Mouse (Mus musculus): Measurements from ENCODE around the gene Syne1.
"Not testable (repeated sequence)": the region's sequence is repeated elsewhere in the genome, so short reads cannot be mapped to it uniquely, and the experiment has no call there.

The Syne1 gene

DNA sequence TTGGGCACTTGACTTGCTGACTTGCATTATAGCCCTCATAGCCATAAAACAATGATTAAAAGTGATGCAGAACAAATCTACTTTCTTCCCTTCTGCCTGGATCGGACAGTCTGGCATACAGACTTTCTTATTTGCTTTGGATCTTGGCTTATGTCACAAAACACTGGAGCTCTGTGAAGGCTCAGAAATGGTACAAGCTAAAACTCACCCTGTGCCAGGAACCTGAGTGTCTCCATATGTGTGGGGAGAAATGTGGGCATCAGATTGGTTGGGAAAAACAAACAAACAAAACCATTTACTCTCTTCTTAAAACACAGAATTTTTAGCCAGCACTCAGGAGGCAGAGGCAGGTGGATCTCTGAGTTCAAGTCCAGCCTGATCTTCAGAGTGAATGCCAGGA, 30.6 kb downstream of the Syne1 start:
- no peak for DNase-seq (ENCODE audit: low spot score)

DNA sequence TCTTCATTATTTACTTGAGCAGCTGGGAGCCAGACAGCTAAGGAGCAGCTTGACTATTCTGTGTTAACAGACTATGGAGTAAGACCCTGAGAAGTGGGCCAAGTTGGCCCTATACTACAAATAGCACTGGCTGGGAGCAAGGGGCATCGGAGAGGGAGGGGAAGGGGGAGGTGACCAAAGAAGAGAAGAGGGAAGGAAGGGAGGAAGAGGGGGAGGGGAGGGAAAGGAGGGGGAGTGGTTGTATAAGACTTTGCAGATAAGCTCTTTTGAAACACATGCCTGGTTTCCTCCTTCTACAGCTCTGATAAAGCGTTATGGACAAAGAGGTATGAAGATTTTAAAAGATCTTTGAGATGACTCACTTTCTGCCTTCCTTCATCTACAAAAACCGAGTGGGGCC, 36.0 kb downstream of the Syne1 start:
- DNase-seq (ENCODE audit: low spot score): no peak

DNA sequence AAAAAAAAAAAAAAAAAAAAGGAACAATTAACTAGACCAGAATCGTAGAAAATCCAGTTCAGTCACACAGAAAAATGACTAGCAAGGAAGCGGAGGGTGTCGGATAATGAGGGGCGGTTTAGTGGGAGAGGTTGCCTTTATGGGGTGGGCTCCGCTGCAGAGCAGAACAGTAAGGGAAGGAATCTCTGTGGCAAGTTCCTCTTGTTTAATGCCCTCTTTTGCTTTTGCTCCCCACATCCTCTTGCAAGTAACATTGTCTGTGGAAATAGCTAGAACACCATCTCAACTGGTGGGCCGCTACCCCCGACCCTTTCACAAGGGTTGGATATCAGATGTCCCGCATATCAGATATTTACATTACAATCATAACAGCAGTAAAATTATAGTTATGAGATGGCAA, 37.1 kb downstream of the Syne1 start:
- DNase-seq (ENCODE audit: low spot score): no peak

DNA sequence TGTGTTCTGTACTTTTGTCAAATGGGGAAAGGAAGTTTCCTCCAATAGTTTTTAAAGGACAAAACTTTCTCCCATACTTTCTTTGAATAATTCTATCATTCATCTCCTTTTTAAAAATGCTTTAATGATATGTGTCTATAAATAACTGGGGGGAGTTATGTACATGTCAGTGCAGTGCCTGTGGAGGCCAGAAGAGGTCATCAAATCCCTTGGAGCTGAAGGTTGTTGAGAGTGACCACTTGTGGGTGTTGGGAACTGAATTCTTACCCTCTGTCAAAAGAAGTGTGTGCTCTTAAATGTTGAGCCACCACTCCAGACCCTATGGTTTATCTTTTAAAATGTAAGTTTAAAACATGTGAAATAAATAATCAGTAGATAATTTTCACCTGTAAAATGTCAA, 39.0 kb downstream of the Syne1 start:
- DNase-seq (ENCODE audit: low spot score): no peak

DNA sequence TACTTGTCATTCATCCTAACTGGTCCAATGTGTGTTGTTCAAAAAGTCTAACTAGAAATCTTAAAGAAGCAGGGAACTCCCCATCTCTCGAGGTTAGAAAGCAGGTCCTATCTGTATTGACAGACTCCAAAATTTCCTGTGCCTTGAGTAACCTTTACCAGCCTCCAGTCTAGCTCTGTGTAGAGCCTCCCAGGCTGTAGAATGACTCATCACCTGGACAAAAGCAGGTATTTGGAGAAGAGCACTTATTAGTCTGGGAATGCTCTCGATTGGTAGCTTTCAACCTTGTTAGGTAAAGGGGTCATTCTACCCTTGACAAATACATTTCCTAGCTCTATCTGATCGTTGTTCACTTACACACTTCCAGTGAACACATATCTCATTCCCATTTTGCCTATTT, 39.9 kb downstream of the Syne1 start:
- DNase-seq (ENCODE audit: low spot score): no peak

DNA sequence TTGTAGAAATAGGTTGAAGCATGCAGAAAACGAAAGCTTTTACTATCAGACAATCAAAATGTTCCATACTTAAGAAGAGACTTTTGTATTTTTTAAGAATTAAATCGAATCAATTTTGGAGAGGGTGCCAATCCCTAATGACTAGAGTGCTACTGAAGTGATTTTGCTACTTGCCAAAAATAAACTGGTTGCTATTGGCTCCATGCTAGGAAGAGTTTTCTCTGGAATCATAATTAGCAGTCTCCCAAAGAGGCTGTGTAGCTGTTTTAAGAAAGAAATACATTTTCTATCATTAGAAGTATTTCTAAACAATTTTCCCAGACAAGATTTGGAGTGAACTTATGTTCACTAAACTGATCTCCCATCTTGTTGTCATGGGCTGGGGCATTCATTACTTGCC, 43.8 kb downstream of the Syne1 start:
- DNase-seq (ENCODE audit: low spot score): no peak

DNA sequence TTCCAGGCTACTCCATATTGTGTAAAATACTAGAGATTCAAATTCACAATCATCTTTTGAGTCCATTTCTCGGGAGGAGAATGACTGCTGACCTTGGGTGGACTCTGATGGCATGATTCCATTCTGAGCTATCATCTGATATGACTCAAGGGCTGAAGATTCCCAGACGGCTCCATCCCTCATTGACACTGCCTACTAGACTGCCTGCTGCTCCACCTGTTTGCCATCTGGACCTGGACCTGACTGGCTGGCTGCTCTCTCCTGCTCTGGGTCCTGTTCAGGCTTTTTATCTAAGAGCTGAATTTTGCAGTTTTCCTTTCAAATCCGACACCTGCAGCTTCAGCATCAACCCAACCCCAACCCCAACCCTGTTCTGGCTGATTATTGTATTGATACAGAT, 46.5 kb downstream of the Syne1 start:
- no peak for DNase-seq (ENCODE audit: low spot score)

DNA sequence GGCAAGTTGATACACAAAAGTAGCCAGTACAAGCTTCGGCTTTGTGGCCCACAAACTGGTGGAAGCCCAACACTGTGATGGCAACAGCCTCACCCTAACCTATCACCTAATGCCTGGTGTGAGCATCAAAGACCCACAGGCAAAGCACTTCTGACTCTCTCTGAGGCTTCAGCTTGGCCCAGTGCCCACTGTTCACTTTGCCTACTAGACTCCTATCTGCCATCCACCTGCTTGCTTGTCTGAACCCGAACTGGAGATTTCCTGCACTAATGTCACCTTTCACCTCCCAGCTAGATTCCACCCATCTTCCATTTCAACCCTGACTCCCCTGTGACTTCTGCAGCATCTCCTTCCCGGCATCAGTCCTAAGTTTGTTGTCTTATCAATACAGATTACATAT, 47.4 kb downstream of the Syne1 start:
- no peak for DNase-seq (ENCODE audit: low spot score)

DNA sequence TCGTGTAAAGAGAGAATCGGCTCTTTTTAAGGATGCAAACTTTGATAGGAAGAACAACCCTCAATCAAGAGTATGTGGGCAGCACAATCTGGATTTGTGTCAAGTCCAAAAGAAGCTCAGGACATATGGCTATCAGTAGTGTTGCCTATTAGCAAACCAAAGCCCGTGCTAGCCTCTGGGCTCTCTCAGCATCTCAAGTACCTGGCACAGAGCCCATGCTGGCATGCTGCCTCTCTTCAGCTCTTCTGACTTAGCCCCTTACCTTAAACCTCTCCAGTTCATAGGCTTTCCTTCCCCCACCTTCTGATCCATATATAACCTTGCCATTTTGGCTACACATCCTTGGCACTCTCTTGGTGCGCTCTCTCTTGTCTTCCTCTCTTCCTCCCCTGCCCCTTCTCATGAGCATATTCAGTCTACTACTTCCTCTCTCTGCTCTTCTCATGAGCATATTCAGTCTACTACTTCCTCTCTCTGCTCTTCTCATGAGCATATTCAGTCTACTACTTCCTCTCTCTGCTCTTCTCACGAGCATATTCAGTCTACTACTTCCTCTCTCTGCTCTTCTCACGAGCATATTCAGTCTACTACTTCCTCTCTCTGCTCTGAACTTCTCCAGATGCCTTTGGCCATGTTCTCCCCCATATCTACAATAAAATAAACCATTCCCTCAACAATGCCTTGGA, 51.5 kb downstream of the Syne1 start:
- not testable (repeated sequence) for DNase-seq (ENCODE audit: low spot score)

DNA sequence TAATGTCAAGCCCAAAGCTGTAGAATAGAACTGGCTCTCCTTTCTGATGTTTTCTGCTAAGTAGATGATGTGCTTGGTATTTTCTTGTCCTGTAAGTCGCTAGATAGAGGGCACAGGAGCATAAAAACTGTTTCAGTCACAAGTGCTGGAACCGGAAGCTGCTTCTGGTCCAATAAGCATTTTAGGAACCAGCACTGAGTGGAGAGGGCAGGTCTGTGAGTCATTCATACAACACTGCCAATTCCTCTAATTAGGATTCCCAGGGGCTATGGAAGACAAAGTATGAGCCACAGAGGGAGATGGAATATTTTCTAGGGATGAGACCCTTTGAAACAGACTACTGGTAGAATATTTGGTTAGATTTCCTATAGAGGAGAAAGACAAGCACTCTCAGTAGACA, 53.4 kb downstream of the Syne1 start:
- no peak for DNase-seq (ENCODE audit: low spot score)

DNA sequence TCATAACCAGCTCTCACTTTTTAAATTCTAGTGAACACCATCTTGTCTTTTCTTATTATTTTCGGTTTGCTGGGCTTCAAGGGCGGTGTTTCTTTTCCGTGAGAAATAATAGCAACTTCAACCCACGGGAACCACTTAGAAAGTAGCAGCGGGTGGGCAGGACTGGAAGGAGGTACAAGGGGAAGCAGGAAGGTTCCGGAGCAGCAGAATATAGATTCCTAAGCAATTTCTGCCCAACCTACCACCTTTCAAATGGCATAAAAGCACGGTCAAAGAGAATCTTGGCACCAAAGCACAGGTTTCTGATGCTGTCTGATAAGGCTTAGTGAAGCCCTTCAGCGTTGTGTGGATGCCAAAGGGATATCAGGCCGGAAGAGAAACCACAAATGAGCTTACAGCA, 60.2 kb downstream of the Syne1 start:
- DNase-seq (ENCODE audit: low spot score): no peak

DNA sequence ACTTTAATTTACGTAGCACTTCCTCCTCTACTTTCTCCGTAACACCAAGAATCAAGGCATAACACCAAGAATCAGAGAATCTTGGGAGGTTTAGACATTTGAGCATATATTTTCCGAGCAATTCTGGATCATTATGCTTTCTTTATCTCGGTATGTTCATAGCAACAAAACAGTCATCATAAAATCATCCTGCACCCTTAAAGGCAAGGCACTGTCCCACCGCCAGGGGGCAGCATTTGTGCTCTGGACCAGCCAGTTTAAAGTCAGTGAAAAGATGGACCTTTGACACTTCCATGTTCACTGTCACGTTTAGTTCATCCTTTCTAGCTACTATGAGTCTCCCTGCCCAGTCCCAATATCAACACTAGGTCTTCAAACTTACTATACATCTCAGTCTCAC, 61.3 kb downstream of the Syne1 start:
- DNase-seq (ENCODE audit: low spot score): no peak

DNA sequence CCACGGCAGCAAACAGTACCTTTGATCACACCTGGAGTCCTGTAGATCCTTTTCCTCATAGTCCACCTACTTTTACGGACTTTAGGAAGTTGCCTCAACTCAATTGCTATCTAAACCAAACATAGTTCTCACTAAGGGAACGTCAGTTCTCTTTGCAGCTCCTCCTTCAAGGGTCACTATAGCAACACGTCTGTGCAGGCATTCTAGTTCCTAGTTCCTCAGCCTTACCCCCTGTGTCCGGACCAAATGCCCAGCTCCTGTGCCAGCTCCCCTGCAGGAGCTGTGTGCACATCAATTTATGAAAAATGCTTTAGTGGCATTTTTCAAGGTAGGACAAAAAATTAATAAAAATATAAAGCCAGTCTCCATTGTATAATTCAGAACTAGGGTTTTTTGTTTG, 63.2 kb downstream of the Syne1 start:
- no peak for DNase-seq (ENCODE audit: low spot score)

DNA sequence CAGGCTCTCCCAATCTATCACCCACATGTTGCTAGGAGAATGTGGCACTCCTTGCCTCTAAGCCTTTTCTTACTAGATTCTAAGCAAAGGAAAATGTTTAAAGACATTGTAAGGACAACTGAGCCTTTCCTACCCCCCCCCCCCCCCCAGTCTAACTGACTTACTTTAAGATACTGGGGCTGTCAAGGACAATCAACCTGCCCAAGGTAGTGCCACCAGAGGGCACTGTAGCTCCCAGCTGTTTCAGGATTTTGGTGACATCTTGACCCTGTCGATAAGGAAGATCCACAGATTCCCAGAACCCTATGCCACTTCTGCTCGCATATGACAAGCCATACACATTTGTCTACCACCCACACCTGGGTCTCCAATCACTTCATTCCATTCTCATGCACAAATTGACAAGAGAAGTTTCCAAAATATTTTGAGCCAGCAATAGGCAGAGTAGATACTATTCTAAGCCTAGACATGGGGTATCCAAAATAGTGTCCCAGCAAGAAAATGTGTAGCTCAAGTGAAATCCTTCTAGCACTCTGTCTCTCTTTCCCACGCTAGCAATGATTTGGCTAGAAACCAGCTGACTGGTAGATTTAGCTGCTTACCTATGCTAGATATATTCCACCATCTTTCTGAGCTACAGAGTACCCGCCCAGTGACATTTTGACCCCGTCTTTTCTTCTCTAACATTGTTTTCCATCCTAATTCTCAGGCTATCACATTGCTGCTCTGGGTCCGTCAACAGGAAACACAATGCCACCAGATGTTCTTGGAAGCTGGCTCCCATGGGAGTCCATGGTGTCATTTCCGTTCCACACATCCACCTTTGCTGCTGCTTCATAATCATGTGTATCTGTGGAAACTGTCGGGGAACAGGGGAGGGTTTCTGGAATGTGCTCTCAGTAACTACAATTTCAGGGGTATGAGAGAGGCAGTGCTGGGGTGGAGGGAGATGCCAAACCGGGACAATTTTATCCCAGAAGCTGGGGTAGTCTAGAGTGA, 70.4 kb downstream of the Syne1 start:
- no peak for DNase-seq (ENCODE audit: low spot score)

DNA sequence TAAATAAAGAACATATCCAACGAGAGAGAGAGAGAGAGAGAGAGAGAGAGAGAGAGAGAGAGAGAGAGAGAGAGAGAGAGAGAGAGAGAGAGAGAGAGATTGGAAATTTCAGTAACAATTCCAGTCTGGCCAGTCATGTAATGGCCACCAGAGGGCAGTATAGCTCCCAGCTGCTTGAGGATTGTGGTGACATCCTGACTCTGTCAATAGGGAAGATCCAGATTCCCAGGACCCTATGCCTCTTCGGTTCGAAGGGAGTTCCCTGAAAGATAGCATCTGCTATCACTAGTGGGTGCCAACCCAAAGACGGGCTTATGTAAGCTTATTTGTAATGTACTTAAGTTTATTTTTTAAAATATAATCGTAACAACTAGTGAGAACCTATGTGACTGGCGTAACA, 71.2 kb downstream of the Syne1 start:
- no peak for DNase-seq (ENCODE audit: low spot score)

DNA sequence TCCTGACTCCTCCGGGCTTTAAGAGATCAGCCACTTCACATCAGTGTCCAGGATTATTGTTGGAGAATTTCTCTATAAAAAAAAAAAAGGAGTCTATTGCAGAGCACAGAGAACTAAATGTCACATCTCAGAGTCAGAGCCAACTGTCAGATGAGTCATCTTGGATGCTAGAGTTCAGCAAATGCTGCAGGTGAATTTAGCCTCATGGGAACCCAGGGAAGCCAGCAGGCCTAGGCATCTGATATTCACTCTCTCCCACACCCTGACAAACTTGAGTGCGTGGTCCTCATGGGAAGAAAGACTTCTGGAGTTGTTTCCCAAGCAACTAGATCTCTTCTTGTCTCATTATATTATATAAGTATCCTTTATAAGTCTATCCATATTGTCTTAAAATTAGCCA, 82.6 kb downstream of the Syne1 start:
- no peak for DNase-seq (ENCODE audit: low spot score)

DNA sequence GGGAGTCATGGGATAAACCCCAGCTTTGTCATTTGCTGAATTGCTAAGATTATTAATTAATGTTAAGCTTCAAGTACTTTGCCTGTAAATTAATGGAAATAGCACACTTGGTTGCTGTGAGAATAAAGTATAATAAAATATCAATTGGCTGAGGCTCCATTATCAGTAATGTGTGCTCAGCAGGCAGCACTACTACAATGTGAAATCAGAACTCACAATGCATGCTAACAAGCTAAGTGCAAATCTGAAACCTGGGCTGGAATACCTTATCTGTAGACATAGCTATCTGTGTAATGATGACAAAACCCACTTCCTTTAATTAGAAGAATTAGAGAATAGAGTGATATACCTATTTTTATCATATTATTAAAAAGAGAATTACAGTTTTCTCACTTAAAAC, 97.5 kb downstream of the Syne1 start:
- DNase-seq (ENCODE audit: low spot score): no peak

DNA sequence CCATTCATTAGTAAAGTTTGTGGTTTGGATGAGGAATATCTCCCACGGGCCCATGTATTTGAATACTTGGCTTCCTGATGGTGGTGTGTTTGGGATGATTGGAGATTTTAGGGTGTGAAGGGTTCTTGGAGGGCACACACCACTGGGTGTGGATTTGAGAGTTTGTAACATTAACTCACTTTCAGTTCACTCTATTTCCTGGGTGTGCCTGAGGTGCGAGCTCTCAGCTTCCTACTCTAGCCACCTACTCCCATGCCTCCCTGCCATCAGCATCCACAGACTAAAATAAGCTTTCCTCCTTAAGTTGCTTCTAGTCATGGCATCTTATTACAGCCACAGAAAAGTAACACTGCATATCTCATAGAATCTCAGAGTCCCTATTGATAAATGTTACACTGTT, 101.3 kb downstream of the Syne1 start:
- no peak for DNase-seq (ENCODE audit: low spot score)

DNA sequence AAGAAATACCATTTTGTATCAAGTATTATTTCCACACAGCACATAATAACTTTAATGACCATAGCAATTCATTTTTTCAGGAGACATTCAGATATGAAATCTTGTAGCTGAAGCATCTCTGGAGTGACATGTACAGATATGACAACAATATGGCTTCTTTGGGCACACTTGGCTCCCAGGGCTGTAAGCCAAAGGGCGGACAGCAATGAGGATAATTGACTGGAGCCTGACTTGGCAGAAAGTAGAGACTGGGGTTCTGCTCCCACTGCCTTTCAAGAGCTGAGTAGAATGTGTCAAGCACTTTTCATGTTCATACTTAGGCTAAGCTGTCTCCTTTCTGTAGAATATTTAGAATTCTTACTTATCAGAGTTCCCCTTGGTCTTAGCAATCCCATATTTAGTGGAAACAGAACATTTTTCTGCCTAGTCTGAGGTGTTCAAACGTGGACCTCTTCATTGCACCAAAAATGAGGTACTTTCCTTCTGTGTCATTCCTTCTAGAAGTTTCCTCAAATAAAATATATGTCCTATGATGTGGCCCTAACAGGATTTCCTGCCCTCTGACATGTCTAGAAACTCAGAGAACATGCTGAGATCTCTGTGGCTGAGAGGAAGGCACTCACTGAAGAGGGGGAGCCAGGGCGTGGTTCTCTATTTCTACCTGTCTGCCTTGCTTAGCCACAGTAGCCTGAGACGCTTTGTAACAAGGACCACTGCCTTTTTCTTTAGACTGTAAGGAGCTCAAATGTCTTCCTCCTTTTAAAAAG, 103.1 kb downstream of the Syne1 start:
- DNase-seq (ENCODE audit: low spot score): no peak

DNA sequence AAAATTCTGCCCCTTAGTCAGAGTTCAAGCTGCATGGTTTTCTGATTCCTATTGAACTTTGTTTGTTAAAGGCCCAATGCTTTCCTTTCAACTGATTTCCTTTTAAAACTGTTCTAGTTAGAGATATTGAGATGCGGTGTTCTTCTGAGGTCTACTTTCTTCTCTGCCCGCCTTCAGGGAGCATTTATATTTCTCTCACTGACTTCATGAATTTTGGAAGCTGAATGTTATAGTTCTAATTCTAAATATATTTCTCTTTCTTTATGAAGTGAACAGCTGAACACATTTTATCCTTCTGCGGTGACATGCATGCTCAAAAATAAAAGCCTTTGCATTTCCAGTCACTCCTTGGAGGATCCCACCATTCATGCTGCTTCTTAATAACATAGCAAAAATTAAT, 106.0 kb downstream of the Syne1 start:
- DNase-seq (ENCODE audit: low spot score): no peak

DNA sequence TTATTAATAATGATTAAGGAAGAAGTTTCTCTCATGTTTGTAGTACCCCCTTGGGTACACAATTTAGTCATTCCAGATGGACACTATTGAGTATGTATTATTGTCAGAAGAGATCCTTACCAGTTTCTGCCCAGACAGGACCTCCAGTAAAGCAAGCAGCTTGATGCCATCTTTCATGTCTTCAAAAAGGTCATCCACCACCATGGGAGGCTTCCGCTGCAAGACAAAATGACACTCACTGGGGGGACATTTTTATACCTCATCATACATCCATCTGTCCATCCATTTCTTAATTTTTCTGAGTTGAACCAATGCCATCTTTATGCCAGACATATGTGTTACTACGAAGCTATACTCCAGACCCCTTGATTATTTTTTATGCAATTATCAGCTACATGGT, 108.3 kb downstream of the Syne1 start:
- DNase-seq (ENCODE audit: low spot score): no peak

DNA sequence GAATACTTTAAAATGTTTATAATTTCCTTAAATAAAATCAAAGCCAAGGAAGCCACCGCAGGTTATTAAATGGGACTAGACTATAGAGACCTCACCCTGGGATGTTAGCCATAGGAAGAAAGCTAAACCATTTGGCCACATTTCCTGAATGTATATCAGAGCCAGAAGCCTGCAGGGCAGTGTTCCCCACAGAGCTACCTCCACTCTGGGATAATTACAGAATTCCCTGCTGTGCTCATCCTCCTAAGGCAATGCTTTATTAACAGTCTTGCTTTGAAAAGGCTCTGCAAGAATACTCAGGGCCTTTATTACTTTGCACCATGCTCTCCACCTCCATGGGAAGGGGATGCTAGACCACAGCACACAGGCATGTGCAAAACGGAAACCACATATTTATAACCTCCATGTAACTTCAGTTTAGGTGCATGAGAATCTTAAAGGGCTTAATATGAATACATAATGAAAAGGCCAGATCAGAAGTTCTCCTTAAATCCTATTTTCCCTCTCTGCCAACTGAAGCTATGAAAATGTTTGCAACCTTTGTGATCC, 111.4 kb downstream of the Syne1 start:
- DNase-seq (ENCODE audit: low spot score): no peak

DNA sequence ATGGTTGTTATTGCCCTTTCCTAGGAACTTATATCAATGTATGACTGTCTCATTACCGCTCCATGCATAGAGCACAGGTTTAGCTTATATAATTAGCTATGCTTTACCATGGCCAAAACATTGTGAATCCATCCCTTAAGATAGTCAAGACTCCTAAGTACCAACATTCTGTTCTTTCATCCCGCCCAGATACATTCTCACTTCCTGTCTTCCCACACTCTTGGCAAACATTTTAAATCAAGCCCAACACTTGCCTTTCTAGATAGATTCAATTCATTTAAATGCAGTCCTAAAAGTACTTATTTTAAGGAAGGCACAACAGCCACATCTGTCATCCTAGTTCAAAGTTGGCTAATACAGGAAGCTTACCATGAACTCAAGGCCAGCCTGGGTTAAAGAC, 113.5 kb downstream of the Syne1 start:
- no peak for DNase-seq (ENCODE audit: low spot score)
